In genomic region chr7:67464633-67465032, GRCm38 (mm10) we compare ENCODE assay signal across 19 mouse cellular contexts.
DNase-seq lines count a peak whose midpoint lies in the region; ATAC-seq and TF ChIP-seq lines count a peak whose summit lies in the region.
"Had no signal": no experiment of that assay in that cellular context is flagged by ENCODE, and none has a peak within 500 bp of the region (broad histone marks: within the 10 kb centered on the region; RNA-seq: fewer than 3 reads in every experiment).

No protein-coding gene starts in this region.

- H3K9me3 ChIP-seq in liver, postnatal 0 days (ENCODE audit: low read length) = no peaks in the 10 kb centered on the region
- H3K9me3 ChIP-seq in liver, embryonic 11.5 days (ENCODE audit: control insufficient read depth, low read length) = no peaks in the 10 kb centered on the region
- H3K9me3 ChIP-seq: embryonic facial prominence, embryonic 10.5 days; forebrain, embryonic 13.5 days; G1E; heart, embryonic 13.5 days; limb, embryonic 15.5 days; lung, embryonic 15.5 days; midbrain, embryonic 12.5 days had no signal

- ATAC-seq in liver, postnatal 0 days = no peak
- no peak for ATAC-seq in liver, embryonic 11.5 days (replicated peaks; ENCODE audit: low FRiP score)
- ATAC-seq: forebrain, embryonic 13.5 days had no signal

- WGBS in liver, postnatal 0 days (ENCODE audit: insufficient replicate concordance) = 60% methylated on average over 8 of the region's 8 CpGs
- WGBS in liver, embryonic 11.5 days = 79% methylated on average over 8 of the region's 8 CpGs

- no peaks in the 10 kb centered on the region for H3K36me3 ChIP-seq in liver, postnatal 0 days (replicated peaks; ENCODE audit: insufficient read depth, low read length)
- no peaks in the 10 kb centered on the region for H3K36me3 ChIP-seq in liver, embryonic 11.5 days (ENCODE audit: control insufficient read depth, insufficient read depth, low read length)
- H3K36me3 ChIP-seq: embryonic facial prominence, embryonic 10.5 days; G1E; heart, embryonic 13.5 days; limb, embryonic 15.5 days; lung, embryonic 15.5 days; midbrain, embryonic 12.5 days had no signal

- DNase-seq in liver, postnatal 0 days = no peak
- DNase-seq in liver, embryonic 11.5 days (ENCODE audit: low spot score) = no peak
- DNase-seq in A20 (ENCODE audit: low read depth, low spot score) = peak; percentile 74
- DNase-seq in monocyte, adult 2 months (ENCODE audit: low read depth in 1 of 2, low spot score in 2 of 2) = peak; percentile 47 to 66
- DNase-seq in thymus, adult 18-20 months = no peak
- DNase-seq in left cerebral cortex, postnatal 4 days = no peak
- DNase-seq: cerebellum, adult 11 months; cerebellum, postnatal 14 days; heart, postnatal 36 days; kidney, adult 2 months; kidney, postnatal 36 days had no signal

- no peak overlapping the region for H3K4me3 ChIP-seq in liver, postnatal 0 days (ENCODE audit: low read depth, low read length)
- H3K4me3 ChIP-seq in liver, embryonic 11.5 days (ENCODE audit: low read depth, low read length) = no peak overlapping the region
- no peak overlapping the region for H3K4me3 ChIP-seq in bone marrow macrophage, adult 2 months (ENCODE audit: insufficient read depth, low read length)
- H3K4me3 ChIP-seq: embryonic facial prominence, embryonic 10.5 days; forebrain, embryonic 13.5 days; heart, embryonic 13.5 days; limb, embryonic 15.5 days; lung, embryonic 15.5 days; midbrain, embryonic 12.5 days had no signal

- H3K9ac ChIP-seq in liver, postnatal 0 days (replicated peaks) = no peak overlapping the region
- no peak overlapping the region for H3K9ac ChIP-seq in liver, embryonic 11.5 days (ENCODE audit: low read depth, low read length)
- H3K9ac ChIP-seq: forebrain, embryonic 13.5 days; limb, embryonic 15.5 days; lung, embryonic 15.5 days; midbrain, embryonic 12.5 days had no signal

- no peak for TF ChIP-seq CTCF in liver, postnatal 0 days (IDR thresholded peaks at IDR 0.05; ENCODE audit: low read depth)
- no peak for TF ChIP-seq CTCF in bone marrow macrophage, adult 2 months (IDR thresholded peaks at IDR 0.05; ENCODE audit: low read depth, low read length)

- no peaks in the 10 kb centered on the region for H3K27me3 ChIP-seq in liver, postnatal 0 days (ENCODE audit: insufficient read depth, low read length)
- H3K27me3 ChIP-seq in liver, embryonic 11.5 days (replicated peaks; ENCODE audit: control insufficient read depth, insufficient read depth, low read length) = no peaks in the 10 kb centered on the region
- H3K27me3 ChIP-seq: heart, embryonic 13.5 days; limb, embryonic 15.5 days; lung, embryonic 15.5 days had no signal

- TF ChIP-seq EP300 in liver, postnatal 0 days (IDR thresholded peaks at IDR 0.05; ENCODE audit: low read depth) = no peak

- no peak overlapping the region for H3K4me2 ChIP-seq in liver, postnatal 0 days (ENCODE audit: low read depth, low read length)
- H3K4me2 ChIP-seq in liver, embryonic 11.5 days = no peak overlapping the region
- H3K4me2 ChIP-seq: forebrain, embryonic 13.5 days; heart, embryonic 13.5 days; limb, embryonic 15.5 days; lung, embryonic 15.5 days; midbrain, embryonic 12.5 days had no signal

- TF ChIP-seq POLR2A in bone marrow macrophage, adult 2 months (IDR thresholded peaks at IDR 0.05; ENCODE audit: borderline replicate concordance, low read depth, low read length) = no peak

- intact Hi-C loops in left cerebral cortex, postnatal 4 days (cut with DNase I) = no loop called here

- H3K4me1 ChIP-seq in liver, postnatal 0 days (ENCODE audit: insufficient read depth) = peaks cover 33% of the 10 kb centered on the region
- H3K4me1 ChIP-seq in liver, embryonic 11.5 days (replicated peaks; ENCODE audit: control insufficient read depth, insufficient read depth, low read length) = peaks cover 17% of the 10 kb centered on the region
- H3K4me1 ChIP-seq in bone marrow macrophage, adult 2 months (ENCODE audit: control insufficient read depth, insufficient read depth, low read length) = peaks cover 55% of the 10 kb centered on the region

- H3K27ac ChIP-seq in liver, postnatal 0 days (ENCODE audit: low read depth) = peak overlapping the region; percentile 68
- no peak overlapping the region for H3K27ac ChIP-seq in liver, embryonic 11.5 days (ENCODE audit: low read depth, low read length)
- H3K27ac ChIP-seq in bone marrow macrophage, adult 2 months (ENCODE audit: insufficient read depth, low read depth, low read length) = peak overlapping the region; percentile 83
- H3K27ac ChIP-seq: embryonic facial prominence, embryonic 10.5 days; forebrain, embryonic 13.5 days; limb, embryonic 15.5 days; midbrain, embryonic 12.5 days had no signal

Comparison
In these comparisons a context has a peak if more than half of its experiments do, and no peak if none do; other contexts are left out.
1. DNase-seq: peak in A20 (single experiment) and monocyte, adult 2 months (2 of 2); none in liver, postnatal 0 days (single experiment), liver, embryonic 11.5 days (single experiment), thymus, adult 18-20 months (0 of 2) and left cerebral cortex, postnatal 4 days (single experiment).